Mouse (Mus musculus) spleen, adult 2 months (tissue): ENCODE measurements around the gene Cyren.

Experiments
- CTCF ChIP-seq: fragments of 200-500 bp; IDR thresholded peaks from 2 replicates; pipeline ENCODE4 v1.5.1; 2011; ENCODE audit warnings: mild to moderate bottlenecking, inconsistent platforms; ENCODE audit not compliant: insufficient read depth, insufficient read length, insufficient replicate concordance; ENCODE audit errors: extremely low read depth
- POLR2A ChIP-seq: fragments of 200-500 bp; IDR thresholded peaks from 2 replicates; pipeline ENCODE4 v1.6.1; 2011; ENCODE audit warnings: low read depth, low read length, inconsistent platforms

GRCm38 (mm10) chr6:34870724-34871123 lies 7.1 kb downstream of the Cyren start:
- no peak for TF ChIP-seq CTCF
- no peak for TF ChIP-seq POLR2A
